Mouse (Mus musculus) spleen, adult 2 months (tissue): Measurements from ENCODE around the gene Luc7l3.

Experiments used
- CTCF ChIP-seq: fragments of 200-500 bp; IDR thresholded peaks from 2 replicates; pipeline ENCODE4 v1.5.1; 2011; ENCODE audit warnings: mild to moderate bottlenecking, inconsistent platforms; ENCODE audit not compliant: insufficient read depth, insufficient read length, insufficient replicate concordance; ENCODE audit errors: extremely low read depth
- POLR2A ChIP-seq: fragments of 200-500 bp; IDR thresholded peaks from 2 replicates; pipeline ENCODE4 v1.6.1; 2011; ENCODE audit warnings: low read depth, low read length, inconsistent platforms

DNA sequence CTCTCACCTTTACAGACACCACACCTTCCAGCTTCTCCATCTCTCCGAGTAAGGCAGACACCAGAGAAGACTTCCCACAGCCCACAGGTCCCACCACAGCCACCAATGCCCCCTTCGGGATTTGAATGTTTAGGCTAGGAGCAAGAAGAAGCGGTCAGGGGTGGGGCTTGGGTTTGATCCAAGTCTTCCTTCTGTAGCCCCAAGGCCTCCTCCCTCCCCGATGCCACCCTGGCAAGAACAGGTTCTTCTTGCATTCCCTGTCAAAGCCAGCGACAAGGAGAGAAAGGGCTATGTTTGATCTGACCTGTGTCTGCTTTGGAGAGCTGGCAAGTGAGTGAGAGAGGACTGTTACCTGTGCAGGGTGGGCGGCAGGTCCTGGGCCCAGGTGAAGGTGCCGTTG is 41.9 kb upstream of the Luc7l3 start:
- TF ChIP-seq CTCF (no peak), POLR2A (no peak)
